Mouse (Mus musculus): ENCODE results near the gene Jak1. TPM values are rescaled to one million over a fixed set of nuclear protein-coding genes. Genes with fewer than 3 reads are reported as not detected.
A peak's percentile ranks its signal among the peaks of the same experiment; 100 is the strongest.

Jak1 gene
- total RNA-seq, 2 experiments from 2014 or later, result 121 to 129 TPM

- no peak overlapping the region for H3K27ac ChIP-seq
- TF ChIP-seq CTCF (IDR thresholded peaks at IDR 0.05), result no peak
- no peak overlapping the region for H3K4me3 ChIP-seq
- no peak for DNase-seq (ENCODE audit: extremely low spot score in 1 of 2, low spot score in 2 of 2)
- intact Hi-C loops (cut with DNase I), result no loop called here
Observed at GRCm38 (mm10) chr4:101227398-101227797, 37.7 kb downstream of the Jak1 start.

GRCm38 (mm10) chr4:101225984-101226383 lies 39.1 kb downstream of the Jak1 start:
- Histone ChIP-seq H3K4me3 (no peak overlapping the region), H3K27ac (no peak overlapping the region)
- no peak for TF ChIP-seq CTCF (IDR thresholded peaks at IDR 0.05)
- DNase-seq (ENCODE audit: extremely low spot score in 1 of 2, low spot score in 2 of 2), result no peak
- intact Hi-C loops (cut with DNase I), result no loop called here

- no peak for DNase-seq (ENCODE audit: extremely low spot score in 1 of 2, low spot score in 2 of 2)
- no peak for TF ChIP-seq CTCF (IDR thresholded peaks at IDR 0.05)
- Histone ChIP-seq H3K4me3 (no peak overlapping the region), H3K27ac (no peak overlapping the region)
- intact Hi-C loops (cut with DNase I), result no loop called here
Observed at GRCm38 (mm10) chr4:101220946-101221345, 44.1 kb downstream of the Jak1 start.

GRCm38 (mm10) chr4:101219839-101220238 lies 45.2 kb downstream of the Jak1 start:
- Histone ChIP-seq H3K27ac (peak overlapping the region; percentile 18; the same call in 1 of the 2 replicates), H3K4me3 (no peak overlapping the region)
- no peak for TF ChIP-seq CTCF (IDR thresholded peaks at IDR 0.05)
- peak in 1 of 2 experiments; percentile 41 for DNase-seq (ENCODE audit: extremely low spot score in 1 of 2, low spot score in 2 of 2)
- intact Hi-C loops (cut with DNase I), result loop anchor here (5.0 kb wide), 1 partner anchor 37 kb away; no protein-coding TSS in a partner anchor

- Histone ChIP-seq H3K27ac (no peak overlapping the region; the same call in 1 of the 2 replicates), H3K4me3 (no peak overlapping the region)
- DNase-seq (ENCODE audit: extremely low spot score in 1 of 2, low spot score in 2 of 2), result no peak
- TF ChIP-seq CTCF (IDR thresholded peaks at IDR 0.05), result no peak
- intact Hi-C loops (cut with DNase I), result loop anchor here (5.0 kb wide), 1 partner anchor 40 kb away; no protein-coding TSS in a partner anchor
Observed at GRCm38 (mm10) chr4:101217026-101217540, 48.0 kb downstream of the Jak1 start.

GRCm38 (mm10) chr4:101216286-101216685 lies 48.8 kb downstream of the Jak1 start:
- intact Hi-C loops (cut with DNase I), result loop anchor here (5.0 kb wide), 1 partner anchor 41 kb away; no protein-coding TSS in a partner anchor
- no peak for DNase-seq (ENCODE audit: extremely low spot score in 1 of 2, low spot score in 2 of 2)
- Histone ChIP-seq H3K27ac (no peak overlapping the region; the same call in 1 of the 2 replicates), H3K4me3 (no peak overlapping the region)
- TF ChIP-seq CTCF (IDR thresholded peaks at IDR 0.05), result no peak

- H3K27ac ChIP-seq, result no peak overlapping the region
- TF ChIP-seq CTCF (IDR thresholded peaks at IDR 0.05), result no peak
- DNase-seq (ENCODE audit: extremely low spot score in 1 of 2, low spot score in 2 of 2), result no peak
- intact Hi-C loops (cut with DNase I), result no loop called here
- no peak overlapping the region for H3K4me3 ChIP-seq
Observed at GRCm38 (mm10) chr4:101213477-101213876, 51.6 kb downstream of the Jak1 start.

- DNase-seq (ENCODE audit: extremely low spot score in 1 of 2, low spot score in 2 of 2), result no peak
- TF ChIP-seq CTCF (IDR thresholded peaks at IDR 0.05), result no peak
- Histone ChIP-seq H3K27ac (no peak overlapping the region), H3K4me3 (no peak overlapping the region)
- intact Hi-C loops (cut with DNase I), result no loop called here
Observed at GRCm38 (mm10) chr4:101207492-101207891, 57.6 kb downstream of the Jak1 start.

- H3K27ac ChIP-seq, result no peak overlapping the region
- intact Hi-C loops (cut with DNase I), result no loop called here
- H3K4me3 ChIP-seq, result no peak overlapping the region
- DNase-seq (ENCODE audit: extremely low spot score in 1 of 2, low spot score in 2 of 2), result no peak
- no peak for TF ChIP-seq CTCF (IDR thresholded peaks at IDR 0.05)
Observed at GRCm38 (mm10) chr4:101203518-101203917, 61.6 kb downstream of the Jak1 start.

- no peak overlapping the region for H3K4me3 ChIP-seq
- intact Hi-C loops (cut with DNase I), result no loop called here
- no peak for DNase-seq (ENCODE audit: extremely low spot score in 1 of 2, low spot score in 2 of 2)
- H3K27ac ChIP-seq, result no peak overlapping the region
- no peak for TF ChIP-seq CTCF (IDR thresholded peaks at IDR 0.05)
Observed at GRCm38 (mm10) chr4:101202626-101203025, 62.5 kb downstream of the Jak1 start.

GRCm38 (mm10) chr4:101199433-101200081 lies 65.5 kb downstream of the Jak1 start:
- no peak for TF ChIP-seq CTCF (IDR thresholded peaks at IDR 0.05)

GRCm38 (mm10) chr4:101198333-101198732 lies 66.7 kb downstream of the Jak1 start:
- peak; percentile 26 to 31 for DNase-seq (ENCODE audit: extremely low spot score in 1 of 2, low spot score in 2 of 2)
- intact Hi-C loops (cut with DNase I), result loop anchor here (5.0 kb wide), 1 partner anchor 64 kb away; no protein-coding TSS in a partner anchor
- H3K27ac ChIP-seq, result peak overlapping the region; percentile 34
- no peak overlapping the region for H3K4me3 ChIP-seq
- peak; percentile 36 for TF ChIP-seq CTCF (IDR thresholded peaks at IDR 0.05)

More at GRCm38 (mm10) chr4:101199433-101200081, 65.5 kb downstream of the Jak1 start:
- no peak for DNase-seq (ENCODE audit: extremely low spot score in 1 of 2, low spot score in 2 of 2)
- Histone ChIP-seq H3K27ac (no peak overlapping the region), H3K4me3 (no peak overlapping the region)
- intact Hi-C loops (cut with DNase I), result loop anchor here (5.0 kb wide), 1 partner anchor 63 kb away; no protein-coding TSS in a partner anchor
